Mouse (Mus musculus) heart, postnatal 0 days (tissue): Measurements from ENCODE around the gene Kidins220. TPM values are rescaled to one million over a fixed set of nuclear protein-coding genes. Genes with fewer than 3 reads are reported as not detected.
A peak's percentile ranks its signal among the peaks of the same experiment; 100 is the strongest.

Experiments used
- ATAC-seq: fragments of 200-750 bp; cut with Nextera tagmentation; 2 replicates; pipeline ENCODE4 v1.8.0; 2017; ENCODE audit warnings: low read depth, moderate number of reproducible peaks, moderate library complexity; ENCODE audit not compliant: insufficient read depth
- DNase-seq: peaks from one replicate; pipeline ENCODE4 v3.0.0-alpha.2; 2016; ENCODE audit warnings: low spot score
- H3K27ac ChIP-seq: fragments of 300-500 bp; sonication (generic); 2 replicates; pipeline ENCODE4 v1.5.1; 2014; ENCODE audit warnings: low read depth, mild to moderate bottlenecking
- H3K27me3 ChIP-seq: fragments of 300-500 bp; sonication (generic); 2 replicates; pipeline ENCODE4 v1.6.1; 2014; ENCODE audit warnings: low read length, mixed read lengths; ENCODE audit not compliant: control insufficient read depth, insufficient read depth
- H3K36me3 ChIP-seq: fragments of 300-500 bp; sonication (generic); replicated peaks from 2 replicates; pipeline ENCODE4 v1.6.1; 2014; ENCODE audit warnings: low read length, mixed read lengths; ENCODE audit not compliant: control insufficient read depth, insufficient read depth
- H3K4me1 ChIP-seq: fragments of 300-500 bp; sonication (generic); 2 replicates; pipeline ENCODE4 v1.6.1; 2014; ENCODE audit warnings: antibody characterized with exemption; ENCODE audit not compliant: control insufficient read depth, insufficient read depth
- H3K4me2 ChIP-seq: fragments of 300-500 bp; sonication (generic); 2 replicates; pipeline ENCODE4 v1.6.1; 2014; ENCODE audit warnings: low read depth, mild to moderate bottlenecking, low read length, moderate library complexity
- H3K4me3 ChIP-seq: fragments of 300-500 bp; sonication (generic); 2 replicates; pipeline ENCODE4 v1.5.1; 2014; ENCODE audit warnings: low read depth, low read length
- H3K9ac ChIP-seq: fragments of 300-500 bp; sonication (generic); replicated peaks from 2 replicates; pipeline ENCODE4 v1.6.1; 2014; ENCODE audit warnings: low read depth, low read length, mixed read lengths
- H3K9me3 ChIP-seq: fragments of 300-500 bp; sonication (generic); replicated peaks from 2 replicates; pipeline ENCODE4 v1.6.1; 2016; ENCODE audit warnings: low read length; ENCODE audit not compliant: control insufficient read depth
- CTCF ChIP-seq: IDR thresholded peaks from 2 replicates; pipeline ENCODE4 v1.5.1; 2016; ENCODE audit warnings: antibody characterized with exemption, control low read depth, low read depth
- EP300 ChIP-seq: IDR thresholded peaks from 2 replicates; pipeline ENCODE4 v1.6.1; 2016; ENCODE audit warnings: antibody characterized with exemption, low read depth
- WGBS: fragments of 180-500 bp; shearing (Covaris S2); extraction: QIAGEN DNeasy Blood & Tissue Kit; methylation state at CpG from one replicate; pipeline ENCODE4 v1.1.7; 2014; 5-methylcytosine and 5-hydroxymethylcytosine counted together
- polyA plus RNA-seq: library from polyadenylated mRNA; unstranded; fragments of >200 nt; fragmentation: Nextera tagmentation; extraction: Ambion mirVana; gene quantifications from 2 replicates; pipeline ENCODE4 v1.2.1, GENCODE M21; 2015
- total RNA-seq: library from RNA; depleted of rRNA; stranded (reverse); fragments of >200 nt; gene quantifications from 2 replicates; pipeline ENCODE4 v1.2.3, GENCODE M21; 2014; ENCODE audit warnings: low replicate concordance

Gene Kidins220
- total and polyA plus RNA-seq, 2 experiments from 2014 or later, result 24.6 to 64.3 TPM

DNA sequence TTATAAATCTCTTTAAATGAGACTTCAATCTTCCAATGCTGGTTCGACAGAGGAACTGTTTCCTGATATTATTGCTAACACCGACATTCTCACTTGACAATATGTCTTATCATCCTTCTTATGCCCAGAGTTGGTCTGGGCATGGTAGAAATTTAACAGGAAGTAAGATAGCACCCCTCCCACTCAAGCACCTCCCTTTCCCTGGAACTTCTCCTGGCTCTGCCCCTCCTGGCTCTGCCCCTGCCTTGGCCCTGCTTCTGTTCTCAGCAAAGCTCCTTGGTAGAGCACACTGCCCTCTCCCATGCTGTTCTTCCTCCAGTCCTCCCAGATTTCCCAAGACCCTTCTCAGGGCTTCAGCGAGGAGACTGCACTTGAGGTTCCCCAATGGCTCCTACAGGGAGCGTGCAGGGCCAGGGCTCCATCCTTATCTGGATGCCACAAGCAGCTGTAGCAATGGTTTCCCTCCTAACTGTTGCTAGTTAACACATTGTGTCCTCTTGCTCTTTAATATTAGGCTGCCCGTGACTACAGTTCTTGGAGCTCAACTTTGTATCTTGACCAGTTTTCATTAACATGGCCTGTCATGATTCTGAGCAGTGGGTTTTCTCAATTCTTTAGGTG, 39.7 kb downstream of the Kidins220 start:
- TF ChIP-seq CTCF, result no peak
- no peak for TF ChIP-seq EP300
- Histone ChIP-seq H3K4me3 (no peak overlapping the region), H3K36me3 (peaks cover 85% of the 10 kb centered on the region), H3K27me3 (no peaks in the 10 kb centered on the region), H3K4me1 (0 out of 2 replicates have a peak, but pooled peaks cover 5% of the 10 kb centered on the region), H3K9ac (no peak overlapping the region), H3K27ac (no peak overlapping the region), H3K4me2 (no peak overlapping the region), H3K9me3 (no peaks in the 10 kb centered on the region)
- 77% methylated on average over 5 of the region's 5 CpGs for WGBS
- DNase-seq (no peak), ATAC-seq (no peak)

DNA sequence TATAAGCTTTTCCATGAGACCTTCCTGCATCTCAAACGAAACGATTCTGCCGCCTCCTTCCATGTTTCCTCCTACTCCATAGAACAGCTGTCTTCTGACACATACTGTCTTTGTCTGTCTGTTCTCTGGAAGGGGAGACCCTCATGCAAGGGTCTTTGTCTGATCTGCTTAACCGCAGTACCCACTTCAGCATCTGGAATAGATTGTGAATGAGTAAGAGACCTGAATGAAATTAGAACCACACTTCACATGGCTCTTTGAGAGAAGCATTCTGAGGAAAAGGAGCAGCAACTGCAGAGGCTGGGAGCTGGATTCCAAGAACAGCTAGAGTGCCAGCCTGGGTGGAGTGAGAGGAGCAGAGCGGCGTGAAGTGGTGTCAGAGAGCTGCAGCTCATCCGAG, 40.2 kb downstream of the Kidins220 start:
- no peak for ATAC-seq
- Histone ChIP-seq H3K36me3 (peaks cover 81% of the 10 kb centered on the region), H3K4me2 (no peak overlapping the region), H3K9me3 (no peaks in the 10 kb centered on the region), H3K4me3 (no peak overlapping the region), H3K4me1 (0 out of 2 replicates have a peak, but pooled peaks cover 5% of the 10 kb centered on the region), H3K27me3 (no peaks in the 10 kb centered on the region), H3K9ac (no peak overlapping the region), H3K27ac (no peak overlapping the region)
- WGBS, result 90% methylated on average over 7 of the region's 7 CpGs
- TF ChIP-seq CTCF (no peak), EP300 (no peak)
- DNase-seq, result no peak

DNA sequence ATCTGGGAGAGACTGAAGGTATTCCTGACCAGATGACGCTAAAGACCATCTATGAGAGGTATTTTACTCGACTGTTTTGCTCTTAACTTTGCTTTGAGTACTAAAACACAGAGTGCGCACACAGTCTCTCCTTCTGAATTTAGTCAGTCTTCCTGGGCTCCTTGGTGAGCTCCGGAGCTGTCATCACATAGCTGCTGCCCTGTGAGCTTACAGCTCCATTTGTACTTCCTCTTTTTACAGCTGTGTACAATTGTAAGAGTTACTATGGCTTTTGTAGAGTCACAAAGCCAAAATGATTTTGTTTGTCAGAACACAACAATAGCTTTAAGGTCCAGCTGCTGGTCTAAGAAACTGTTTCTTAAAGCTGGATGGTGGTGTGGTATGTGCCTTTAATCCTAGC, 42.3 kb downstream of the Kidins220 start:
- TF ChIP-seq CTCF, result no peak
- no peak for TF ChIP-seq EP300
- no peak for DNase-seq

DNA sequence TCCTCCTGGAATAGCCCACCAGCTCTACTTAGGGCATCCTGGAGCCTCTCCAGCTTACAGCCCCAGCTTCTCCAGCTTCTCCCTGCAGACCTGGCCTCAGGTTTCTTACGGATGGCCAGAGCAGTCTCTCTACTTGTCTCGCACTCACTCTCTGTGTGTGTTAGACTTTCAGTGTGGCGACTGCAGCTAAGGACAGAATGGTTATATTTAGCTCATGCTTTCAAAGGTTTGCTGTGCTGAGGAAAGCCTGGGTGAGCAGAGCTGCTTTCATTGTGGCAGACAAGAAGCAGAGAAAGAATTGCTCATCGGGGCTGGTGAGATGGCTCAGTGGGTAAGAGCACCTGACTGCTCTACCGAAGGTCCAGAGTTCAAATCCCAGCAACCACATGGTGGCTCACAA, 46.3 kb downstream of the Kidins220 start:
- peaks cover 46% of the 10 kb centered on the region for H3K36me3 ChIP-seq
- DNase-seq, result peak; percentile 67
- peak; percentile 71 for ATAC-seq

More for the DNA sequence above, 42.3 kb downstream of the Kidins220 start:
- no peak overlapping the region for H3K27ac ChIP-seq
- no peak overlapping the region for H3K4me2 ChIP-seq
- H3K9ac ChIP-seq, result no peak overlapping the region
- peaks cover 67% of the 10 kb centered on the region for H3K36me3 ChIP-seq
- H3K4me3 ChIP-seq, result no peak overlapping the region
- H3K4me1 ChIP-seq, result peaks cover 8% of the 10 kb centered on the region; the same call in 1 of the 2 replicates
- no peaks in the 10 kb centered on the region for H3K27me3 ChIP-seq
- no peak for ATAC-seq
- H3K9me3 ChIP-seq, result no peaks in the 10 kb centered on the region
- 60% methylated on average over 4 of the region's 4 CpGs for WGBS

DNA sequence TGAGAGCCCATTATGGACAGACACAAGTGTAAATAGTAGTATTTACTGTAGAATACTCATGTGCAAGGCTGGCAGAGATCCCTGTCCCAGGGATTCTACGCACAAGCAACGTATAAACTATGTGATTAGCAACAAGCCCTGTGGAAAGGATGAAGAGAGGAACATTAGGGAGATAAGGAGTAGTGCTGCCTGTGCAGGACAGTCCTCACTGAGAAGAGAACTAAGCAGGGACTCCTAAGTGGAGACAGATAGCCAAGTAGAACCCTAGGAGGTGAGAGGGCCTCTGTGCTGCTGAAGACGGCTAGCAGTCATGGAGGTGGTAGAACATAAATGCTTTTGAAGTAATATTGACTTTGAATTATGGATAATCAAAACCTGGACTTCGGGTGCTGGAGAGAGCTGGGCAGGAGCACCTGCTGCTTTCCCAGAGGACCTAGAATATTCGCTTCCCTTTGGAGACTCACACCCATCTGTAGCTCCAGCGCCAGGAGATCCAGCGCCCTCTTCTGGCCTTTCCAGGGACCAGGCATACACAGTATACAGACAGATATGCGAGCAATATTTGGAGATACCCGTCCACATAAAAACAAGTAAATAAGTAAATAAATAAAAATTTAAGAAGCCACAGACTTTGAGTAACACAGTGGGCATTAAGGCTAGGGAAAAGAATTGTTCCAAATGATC, 50.3 kb downstream of the Kidins220 start:
- Histone ChIP-seq H3K9ac (no peak overlapping the region), H3K4me1 (peaks cover 3% of the 10 kb centered on the region; the same call in 1 of the 2 replicates), H3K9me3 (no peaks in the 10 kb centered on the region), H3K4me3 (no peak overlapping the region), H3K36me3 (peaks cover 28% of the 10 kb centered on the region), H3K27ac (no peak overlapping the region), H3K27me3 (no peaks in the 10 kb centered on the region), H3K4me2 (no peak overlapping the region)
- ATAC-seq (peak; percentile 42; the same call in 1 of the 2 replicates), DNase-seq (no peak)
- TF ChIP-seq EP300, result no peak
- peak; percentile 40 for TF ChIP-seq CTCF
- WGBS, result 49% methylated on average over 9 of the region's 9 CpGs

More for the DNA sequence above, 46.3 kb downstream of the Kidins220 start:
- no peaks in the 10 kb centered on the region for H3K9me3 ChIP-seq
- no peak for TF ChIP-seq EP300
- TF ChIP-seq CTCF, result no peak
- H3K9ac ChIP-seq, result no peak overlapping the region
- H3K27me3 ChIP-seq, result no peaks in the 10 kb centered on the region
- H3K4me3 ChIP-seq, result no peak overlapping the region
- WGBS, result 34% methylated on average over 5 of the region's 5 CpGs
- H3K4me1 ChIP-seq, result peaks cover 3% of the 10 kb centered on the region; the same call in 1 of the 2 replicates
- no peak overlapping the region for H3K4me2 ChIP-seq
- peak overlapping the region; percentile 41 for H3K27ac ChIP-seq
